Mouse (Mus musculus): Measurements from ENCODE around the gene Crabp2. TPM values are rescaled to one million over a fixed set of nuclear protein-coding genes. Genes with fewer than 3 reads are reported as not detected.

The Crabp2 gene
- polyA plus RNA-seq, 1 experiment from 2014 or later: 19.4 TPM

- ATAC-seq: no peak
- Histone ChIP-seq H3K9me3 (ENCODE audit: control insufficient read depth, low read length) (no peaks in the 10 kb centered on the region), H3K4me3 (replicated peaks; ENCODE audit: low read length) (no peak overlapping the region), H3K9ac (replicated peaks; ENCODE audit: low read depth, low read length) (no peak overlapping the region), H3K4me2 (ENCODE audit: low read length) (no peak overlapping the region), H3K36me3 (ENCODE audit: control insufficient read depth, insufficient read depth) (no peaks in the 10 kb centered on the region), H3K4me1 (replicated peaks; ENCODE audit: control insufficient read depth, insufficient read depth, low read length) (peaks cover 64% of the 10 kb centered on the region), H3K27me3 (replicated peaks; ENCODE audit: control insufficient read depth, insufficient read depth, low read length) (no peaks in the 10 kb centered on the region; the same call in 1 of the 2 replicates), H3K27ac (ENCODE audit: low read length) (no peak overlapping the region)
- WGBS: 30% methylated on average over 3 of the region's 3 CpGs
These were observed 35.6 kb downstream of the Crabp2 start for GRCm38 (mm10) chr3:87984094-87984493.

- Histone ChIP-seq H3K27me3 (replicated peaks; ENCODE audit: control insufficient read depth, insufficient read depth, low read length) (no peaks in the 10 kb centered on the region; the same call in 1 of the 2 replicates), H3K9ac (replicated peaks; ENCODE audit: low read depth, low read length) (no peak overlapping the region), H3K36me3 (ENCODE audit: control insufficient read depth, insufficient read depth) (no peaks in the 10 kb centered on the region), H3K4me2 (ENCODE audit: low read length) (no peak overlapping the region), H3K4me1 (replicated peaks; ENCODE audit: control insufficient read depth, insufficient read depth, low read length) (peaks cover 64% of the 10 kb centered on the region), H3K9me3 (ENCODE audit: control insufficient read depth, low read length) (no peaks in the 10 kb centered on the region), H3K27ac (ENCODE audit: low read length) (peak overlapping the region; percentile 15; the same call in 1 of the 2 replicates), H3K4me3 (replicated peaks; ENCODE audit: low read length) (no peak overlapping the region)
- ATAC-seq: no peak
- WGBS: 19% methylated on average over 12 of the region's 12 CpGs
These were observed 37.2 kb downstream of the Crabp2 start for GRCm38 (mm10) chr3:87985505-87986320.

DNA sequence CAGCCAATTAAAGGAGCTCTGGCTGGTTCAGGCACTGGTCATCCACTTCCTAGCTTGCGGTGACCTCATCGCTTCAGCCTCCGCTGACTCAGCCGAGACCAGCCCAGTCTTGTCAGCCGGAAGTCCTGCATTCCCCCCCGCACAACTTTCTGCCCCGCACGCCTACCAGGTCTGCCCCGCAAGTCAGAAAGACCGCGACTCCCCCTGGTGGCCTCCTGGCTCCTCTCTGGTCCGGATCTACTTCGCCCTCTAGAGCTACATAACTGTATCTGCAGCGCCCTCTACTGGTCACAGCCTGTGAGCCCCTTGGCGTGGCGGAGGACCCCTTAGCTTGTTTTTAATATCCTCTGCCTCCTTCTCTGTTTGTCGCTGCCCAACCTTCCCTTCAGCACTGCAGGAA lies 38.4 kb downstream of the Crabp2 start:
- Histone ChIP-seq H3K27me3 (replicated peaks; ENCODE audit: control insufficient read depth, insufficient read depth, low read length) (no peaks in the 10 kb centered on the region; the same call in 1 of the 2 replicates), H3K4me1 (replicated peaks; ENCODE audit: control insufficient read depth, insufficient read depth, low read length) (peaks cover 58% of the 10 kb centered on the region), H3K9me3 (ENCODE audit: control insufficient read depth, low read length) (no peaks in the 10 kb centered on the region), H3K27ac (ENCODE audit: low read length) (peak overlapping the region; percentile 70), H3K4me2 (ENCODE audit: low read length) (peak overlapping the region; percentile 91), H3K4me3 (replicated peaks; ENCODE audit: low read length) (peak overlapping the region; percentile 49), H3K9ac (replicated peaks; ENCODE audit: low read depth, low read length) (peak overlapping the region; percentile 69), H3K36me3 (ENCODE audit: control insufficient read depth, insufficient read depth) (no peaks in the 10 kb centered on the region)
- under 1% methylated on average over 17 of the region's 17 CpGs for WGBS
- ATAC-seq: peak; percentile 83

DNA sequence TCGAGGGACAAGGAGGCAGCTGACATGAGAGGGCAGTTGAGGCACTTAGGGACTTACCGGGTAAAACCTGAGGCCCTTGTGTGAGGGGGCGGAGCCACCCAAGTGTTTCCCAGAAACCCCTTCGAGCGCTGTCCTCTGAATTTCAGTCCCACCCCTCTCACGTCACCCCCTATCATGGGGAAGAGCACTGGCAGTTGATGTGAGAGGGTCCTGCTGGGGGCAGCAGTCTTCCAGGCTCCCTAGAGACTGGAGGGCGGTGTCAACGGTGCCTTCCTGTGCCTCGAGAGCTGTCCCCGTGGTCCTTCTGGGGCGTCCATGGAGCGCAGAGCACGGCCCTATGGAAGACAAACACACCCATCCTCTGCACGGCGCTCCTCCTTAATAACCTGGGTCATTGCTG lies 39.2 kb downstream of the Crabp2 start:
- peak overlapping the region; percentile 70 for H3K27ac ChIP-seq (ENCODE audit: low read length)
- peaks cover 2% of the 10 kb centered on the region; the same call in 1 of the 2 replicates for H3K27me3 ChIP-seq (replicated peaks; ENCODE audit: control insufficient read depth, insufficient read depth, low read length)
- ATAC-seq: peak; percentile 82
- under 1% methylated on average over 15 of the region's 15 CpGs for WGBS
- no peaks in the 10 kb centered on the region for H3K36me3 ChIP-seq (ENCODE audit: control insufficient read depth, insufficient read depth)
- H3K4me1 ChIP-seq (replicated peaks; ENCODE audit: control insufficient read depth, insufficient read depth, low read length): peaks cover 50% of the 10 kb centered on the region
- H3K9ac ChIP-seq (replicated peaks; ENCODE audit: low read depth, low read length): peak overlapping the region; percentile 69
- peak overlapping the region; percentile 49 for H3K4me3 ChIP-seq (replicated peaks; ENCODE audit: low read length)
- peak overlapping the region; percentile 91 for H3K4me2 ChIP-seq (ENCODE audit: low read length)
- no peaks in the 10 kb centered on the region for H3K9me3 ChIP-seq (ENCODE audit: control insufficient read depth, low read length)

DNA sequence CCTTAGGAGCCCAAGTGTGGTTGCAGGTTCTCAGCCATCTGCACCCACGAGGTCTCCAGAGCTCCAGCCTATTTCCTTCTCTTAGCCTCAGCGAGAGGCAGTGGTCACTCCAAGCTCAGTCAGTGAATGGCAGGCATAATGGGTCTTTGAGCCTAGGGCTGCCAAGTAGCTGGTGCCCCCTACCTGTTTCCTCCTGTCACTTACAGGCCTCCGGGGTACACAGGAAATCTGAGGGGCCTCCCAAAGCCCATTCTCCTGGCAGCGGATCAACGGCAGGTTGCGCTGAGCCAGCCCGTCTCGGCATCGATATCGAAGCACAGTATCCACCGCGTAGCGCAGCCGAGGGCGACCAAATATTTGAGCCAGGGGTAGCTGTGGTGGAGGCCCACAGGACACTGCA lies 39.6 kb downstream of the Crabp2 start:
- Histone ChIP-seq H3K4me1 (replicated peaks; ENCODE audit: control insufficient read depth, insufficient read depth, low read length) (peaks cover 46% of the 10 kb centered on the region), H3K4me2 (ENCODE audit: low read length) (peak overlapping the region; percentile 91), H3K27ac (ENCODE audit: low read length) (peak overlapping the region; percentile 68), H3K4me3 (replicated peaks; ENCODE audit: low read length) (peak overlapping the region; percentile 49), H3K36me3 (ENCODE audit: control insufficient read depth, insufficient read depth) (no peaks in the 10 kb centered on the region), H3K27me3 (replicated peaks; ENCODE audit: control insufficient read depth, insufficient read depth, low read length) (peaks cover 6% of the 10 kb centered on the region), H3K9ac (replicated peaks; ENCODE audit: low read depth, low read length) (peak overlapping the region; percentile 69), H3K9me3 (ENCODE audit: control insufficient read depth, low read length) (no peaks in the 10 kb centered on the region)
- ATAC-seq: peak; percentile 5; the same call in 1 of the 2 replicates
- WGBS: 4% methylated on average over 15 of the region's 15 CpGs

DNA sequence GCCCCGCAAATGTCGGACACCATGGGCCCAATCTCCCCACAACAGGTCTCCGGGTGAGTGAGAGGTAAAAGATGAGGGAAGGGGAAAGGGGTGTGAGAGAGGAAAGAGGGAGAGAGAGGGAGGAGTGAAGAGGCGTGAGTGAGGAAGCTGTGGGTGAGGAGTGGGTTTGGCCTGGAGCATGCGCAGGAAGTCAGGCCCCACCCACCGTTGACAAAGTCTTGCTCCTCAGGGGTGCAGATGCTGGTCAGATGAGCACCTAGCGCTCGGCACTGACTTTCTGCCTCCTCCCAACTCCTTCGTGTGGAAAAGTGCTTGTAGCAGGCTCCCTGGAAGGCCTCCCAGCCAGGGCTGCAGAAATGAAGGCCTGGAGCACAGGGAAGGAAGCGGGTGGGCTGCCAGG lies 41.5 kb downstream of the Crabp2 start:
- H3K9ac ChIP-seq (replicated peaks; ENCODE audit: low read depth, low read length): no peak overlapping the region
- no peak overlapping the region for H3K4me2 ChIP-seq (ENCODE audit: low read length)
- peaks cover 10% of the 10 kb centered on the region for H3K27me3 ChIP-seq (replicated peaks; ENCODE audit: control insufficient read depth, insufficient read depth, low read length)
- peaks cover 35% of the 10 kb centered on the region for H3K4me1 ChIP-seq (replicated peaks; ENCODE audit: control insufficient read depth, insufficient read depth, low read length)
- 39% methylated on average over 10 of the region's 10 CpGs for WGBS
- H3K9me3 ChIP-seq (ENCODE audit: control insufficient read depth, low read length): no peaks in the 10 kb centered on the region
- no peaks in the 10 kb centered on the region for H3K36me3 ChIP-seq (ENCODE audit: control insufficient read depth, insufficient read depth)
- no peak overlapping the region for H3K4me3 ChIP-seq (replicated peaks; ENCODE audit: low read length)
- no peak overlapping the region for H3K27ac ChIP-seq (ENCODE audit: low read length)
- ATAC-seq: no peak

DNA sequence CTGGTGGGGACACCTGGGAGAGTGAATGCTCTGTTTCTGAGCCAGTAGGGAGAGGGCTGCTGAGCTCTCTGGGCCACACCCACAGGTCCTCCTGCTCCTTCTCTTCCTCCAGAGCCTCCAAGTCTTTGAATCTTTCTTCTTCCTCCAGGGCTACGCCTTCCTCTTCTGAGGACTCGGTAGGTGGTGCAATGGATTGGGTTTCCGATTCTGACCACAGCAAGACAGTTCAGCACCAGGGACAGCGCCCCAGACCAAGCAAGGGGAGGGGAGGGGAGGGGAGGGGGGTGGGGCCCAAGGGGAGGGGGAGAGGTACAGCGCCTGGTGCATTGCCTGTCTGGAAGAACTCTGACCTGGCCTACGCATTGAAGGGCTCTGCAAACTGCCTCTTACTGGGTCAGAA lies 45.0 kb downstream of the Crabp2 start:
- no peaks in the 10 kb centered on the region for H3K36me3 ChIP-seq (ENCODE audit: control insufficient read depth, insufficient read depth)
- H3K9ac ChIP-seq (replicated peaks; ENCODE audit: low read depth, low read length): no peak overlapping the region
- no peak overlapping the region for H3K4me2 ChIP-seq (ENCODE audit: low read length)
- no peak overlapping the region for H3K4me3 ChIP-seq (replicated peaks; ENCODE audit: low read length)
- no peaks in the 10 kb centered on the region for H3K9me3 ChIP-seq (ENCODE audit: control insufficient read depth, low read length)
- 4% methylated on average over 5 of the region's 6 CpGs for WGBS
- peaks cover 41% of the 10 kb centered on the region for H3K27me3 ChIP-seq (replicated peaks; ENCODE audit: control insufficient read depth, insufficient read depth, low read length)
- ATAC-seq: no peak
- H3K27ac ChIP-seq (ENCODE audit: low read length): no peak overlapping the region
- H3K4me1 ChIP-seq (replicated peaks; ENCODE audit: control insufficient read depth, insufficient read depth, low read length): peaks cover 11% of the 10 kb centered on the region

- Histone ChIP-seq H3K4me3 (replicated peaks; ENCODE audit: low read length) (no peak overlapping the region), H3K27me3 (replicated peaks; ENCODE audit: control insufficient read depth, insufficient read depth, low read length) (peaks cover 56% of the 10 kb centered on the region), H3K27ac (ENCODE audit: low read length) (no peak overlapping the region), H3K9me3 (ENCODE audit: control insufficient read depth, low read length) (no peaks in the 10 kb centered on the region), H3K4me1 (replicated peaks; ENCODE audit: control insufficient read depth, insufficient read depth, low read length) (peaks cover 28% of the 10 kb centered on the region), H3K36me3 (ENCODE audit: control insufficient read depth, insufficient read depth) (no peaks in the 10 kb centered on the region), H3K9ac (replicated peaks; ENCODE audit: low read depth, low read length) (no peak overlapping the region), H3K4me2 (ENCODE audit: low read length) (no peak overlapping the region)
- WGBS: 25% methylated on average over 11 of the region's 11 CpGs
- ATAC-seq: no peak
These were observed 46.9 kb downstream of the Crabp2 start for GRCm38 (mm10) chr3:87995331-87995730.

DNA sequence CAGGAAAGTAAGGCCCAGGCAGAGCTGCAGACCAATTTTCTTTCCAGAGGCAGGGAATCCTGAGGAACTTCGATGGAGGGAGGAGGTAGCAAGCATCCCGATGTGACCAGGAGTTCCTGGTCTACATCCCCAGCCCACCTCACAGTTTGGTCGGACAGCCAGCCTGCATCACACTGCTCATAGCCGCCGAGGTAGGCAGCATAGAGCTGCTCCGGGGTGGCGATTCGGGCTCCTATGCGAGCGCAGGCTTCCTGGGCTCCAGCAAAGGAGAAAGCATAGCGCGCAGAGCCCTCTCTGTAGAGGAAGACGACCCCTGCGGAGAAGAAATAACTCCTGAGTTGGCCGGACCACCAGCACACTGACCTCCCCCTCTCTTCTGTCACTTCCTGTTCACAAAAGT lies 47.9 kb downstream of the Crabp2 start:
- Histone ChIP-seq H3K9ac (replicated peaks; ENCODE audit: low read depth, low read length) (no peak overlapping the region), H3K4me2 (ENCODE audit: low read length) (peak overlapping the region; percentile 80), H3K4me3 (replicated peaks; ENCODE audit: low read length) (peak overlapping the region; percentile 46), H3K4me1 (replicated peaks; ENCODE audit: control insufficient read depth, insufficient read depth, low read length) (peaks cover 34% of the 10 kb centered on the region), H3K36me3 (ENCODE audit: control insufficient read depth, insufficient read depth) (no peaks in the 10 kb centered on the region), H3K9me3 (ENCODE audit: control insufficient read depth, low read length) (no peaks in the 10 kb centered on the region), H3K27me3 (replicated peaks; ENCODE audit: control insufficient read depth, insufficient read depth, low read length) (peaks cover 65% of the 10 kb centered on the region), H3K27ac (ENCODE audit: low read length) (no peak overlapping the region)
- WGBS: 2% methylated on average over 15 of the region's 15 CpGs
- no peak for ATAC-seq

Data from forebrain, embryonic 16.5 days (tissue).